Comparison of ENCODE assay signal across 12 mouse cellular contexts in the genomic region with DNA sequence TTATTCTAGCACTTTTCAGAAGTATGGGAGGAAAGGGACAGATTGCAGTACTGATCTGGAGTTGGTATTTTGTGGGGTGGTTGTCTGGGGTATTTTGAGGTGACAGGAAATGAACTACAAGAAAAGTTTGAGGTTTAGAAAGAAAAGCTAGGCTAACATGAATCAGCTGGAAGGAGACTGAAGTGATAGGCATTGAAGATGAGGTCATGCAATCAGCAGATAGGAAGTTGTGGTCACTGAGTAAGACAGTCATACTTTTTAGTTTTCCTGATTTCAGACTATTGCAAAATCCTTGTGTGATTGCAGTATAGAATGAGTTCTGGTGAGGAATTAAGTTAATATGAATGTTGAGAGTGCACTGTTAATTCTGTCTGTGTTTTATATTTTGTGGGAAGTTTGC.
DNase-seq lines count a peak whose midpoint lies in the region; ATAC-seq lines count a peak whose summit lies in the region.
"Had no signal": no experiment of that assay in that cellular context is flagged by ENCODE, and none has a peak within 500 bp of the region (broad histone marks: within the 10 kb centered on the region; RNA-seq: fewer than 3 reads in every experiment).

No protein-coding gene starts in this region.

- ATAC-seq in inflammation-experienced regulatory T-cells, adult 6 months = peak; percentile 97
- ATAC-seq: hindbrain, postnatal 0 days; liver, embryonic 12.5 days; midbrain, embryonic 15.5 days had no signal

- peak; percentile 92 for DNase-seq in 3T3-L1 (ENCODE audit: low read depth, low spot score)
- DNase-seq in CD4-positive, CD25-positive, alpha-beta regulatory T cell, adult 2 months (ENCODE audit: low read depth, low spot score) = peak; percentile 47
- DNase-seq in T-cell, adult 2 months (ENCODE audit: low spot score) = peak; percentile 2
- DNase-seq in adrenal gland, adult 2 months = no peak
- DNase-seq in left cerebral cortex, adult 11 months (ENCODE audit: low spot score) = no peak
- DNase-seq in right cerebral cortex, adult 2 months (ENCODE audit: low spot score in 2 of 2) = no peak
- DNase-seq: cerebellum, adult 18-20 months; lung, postnatal 4 days had no signal

Comparison
In these comparisons a context has a peak if more than half of its experiments do, and no peak if none do; other contexts are left out.
1. DNase-seq: peak in 3T3-L1 (single experiment), CD4-positive, CD25-positive, alpha-beta regulatory T cell, adult 2 months (single experiment) and T-cell, adult 2 months (single experiment); none in adrenal gland, adult 2 months (single experiment), left cerebral cortex, adult 11 months (single experiment) and right cerebral cortex, adult 2 months (0 of 2).